Mouse (Mus musculus) kidney, adult 2 months (tissue): Measurements from ENCODE around the gene Spsb1.

ENCODE experiments used
- CTCF ChIP-seq: fragments of 200-500 bp; conservative IDR thresholded peaks from 2 replicates; pipeline ENCODE4 v1.5.1; 2011; ENCODE audit warnings: low read depth, mild to moderate bottlenecking, control low read depth, low read length, moderate library complexity, mixed read lengths; ENCODE audit not compliant: insufficient read depth, insufficient read length
- POLR2A ChIP-seq: fragments of 200-500 bp; IDR thresholded peaks from one replicate; pipeline ENCODE4 v1.6.1; 2011; ENCODE audit warnings: low read depth, low read length, control low read depth

DNA sequence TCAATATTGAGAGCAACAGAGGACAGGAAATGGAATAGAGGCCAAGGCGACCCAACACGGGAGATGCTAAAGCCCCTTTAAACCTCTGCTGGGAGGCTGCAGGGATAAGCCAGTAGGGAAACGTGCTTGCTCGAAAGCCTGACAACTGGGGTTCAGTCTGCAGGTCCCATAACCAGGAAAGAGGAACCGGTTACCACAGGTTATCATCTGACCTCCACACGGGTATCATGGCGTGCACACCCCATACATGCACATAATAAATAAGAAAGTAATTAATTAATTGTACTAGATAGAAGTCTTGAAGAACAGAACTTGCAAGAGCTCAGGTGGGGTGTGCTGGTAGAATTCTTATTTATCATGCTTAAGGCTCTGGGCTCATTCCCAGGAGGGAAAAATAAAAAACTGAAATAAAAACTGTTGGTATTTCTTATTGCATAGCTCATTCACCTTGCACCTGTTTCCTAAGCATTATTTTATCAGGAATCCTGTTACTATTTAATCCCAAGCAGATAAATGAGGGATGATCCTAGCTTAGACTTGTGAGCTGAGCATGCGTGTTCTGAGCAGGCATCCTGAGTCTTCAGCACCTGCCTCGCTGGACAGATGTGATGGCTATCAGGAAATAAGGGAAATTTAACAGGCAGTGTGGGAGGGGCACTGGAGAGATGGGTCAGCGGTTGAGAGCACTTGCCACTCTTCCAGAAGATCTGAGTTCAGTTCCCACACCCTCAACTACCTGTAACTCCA, 32.0 kb upstream of the Spsb1 start:
- no peak for TF ChIP-seq CTCF
- TF ChIP-seq POLR2A, result no peak
